Comparison of ENCODE assay signal across 7 mouse cellular contexts in genomic region chr1:52844782-52845665, GRCm38 (mm10). TPM values are rescaled to one million over a fixed set of nuclear protein-coding genes. Genes with fewer than 3 reads are reported as not detected.
A peak's percentile ranks its signal among the peaks of the same experiment; 100 is the strongest.
DNase-seq lines count a peak whose midpoint lies in the region; ATAC-seq lines count a peak whose summit lies in the region.

TSS of gene Hibch (plus strand) at chr1:52844929.

- intact Hi-C loops in gastrocnemius, postnatal 36 days (cut with DNase I): no loop called here
- intact Hi-C loops in left cerebral cortex, postnatal 25 days (cut with DNase I): loop anchor here (1.0 kb wide), 1 partner anchor 28 kb away; the partner anchor contains the start of gene Inpp1

- H3K4me3 ChIP-seq in intestine, embryonic 15.5 days (replicated peaks): peak within 1 kb of the TSS; percentile 60
- peak within 1 kb of the TSS; percentile 66 for H3K4me3 ChIP-seq in midbrain, embryonic 10.5 days

- H3K9me3 ChIP-seq in intestine, embryonic 15.5 days: no peaks in the 10 kb centered on the region
- no peaks in the 10 kb centered on the region for H3K9me3 ChIP-seq in midbrain, embryonic 10.5 days (replicated peaks)

- peak; percentile 100 for ATAC-seq in intestine, embryonic 15.5 days

- peak; percentile 100 for DNase-seq in adrenal gland, adult 2 months
- peak; percentile 95 for DNase-seq in embryo, embryonic 11.5 days (ENCODE audit: low read depth, low spot score)
- DNase-seq in gastrocnemius, postnatal 36 days: peak; percentile 95 to 98
- peak; percentile 94 to 99 for DNase-seq in left cerebral cortex, postnatal 25 days (ENCODE audit: low spot score in 2 of 2)
- DNase-seq in midbrain, embryonic 10.5 days (ENCODE audit: low spot score): peak; percentile 99
- DNase-seq in right cerebral cortex, postnatal 4 days: peak; percentile 91

- 2% methylated on average over 45 of the region's 45 CpGs for WGBS in intestine, embryonic 15.5 days
- WGBS in midbrain, embryonic 10.5 days: 4% methylated on average over 45 of the region's 45 CpGs

- no peaks in the 10 kb centered on the region for H3K36me3 ChIP-seq in intestine, embryonic 15.5 days
- no peaks in the 10 kb centered on the region for H3K36me3 ChIP-seq in midbrain, embryonic 10.5 days

- peak within 1 kb of the TSS; percentile 63; the same call in 1 of the 2 replicates for H3K27ac ChIP-seq in intestine, embryonic 15.5 days
- H3K27ac ChIP-seq in midbrain, embryonic 10.5 days (replicated peaks): peak within 1 kb of the TSS; percentile 88

- no peaks in the 10 kb centered on the region for H3K27me3 ChIP-seq in intestine, embryonic 15.5 days (replicated peaks)
- no peaks in the 10 kb centered on the region for H3K27me3 ChIP-seq in midbrain, embryonic 10.5 days (ENCODE audit: low read depth, poor library complexity, severe bottlenecking)

- H3K4me2 ChIP-seq in intestine, embryonic 15.5 days (replicated peaks): peak within 1 kb of the TSS; percentile 69

- H3K9ac ChIP-seq in intestine, embryonic 15.5 days: peak within 1 kb of the TSS; percentile 73

- H3K4me1 ChIP-seq in intestine, embryonic 15.5 days (replicated peaks): 0 out of 2 replicates have a peak, but pooled peaks cover 5% of the 10 kb centered on the region
- H3K4me1 ChIP-seq in midbrain, embryonic 10.5 days: peaks cover 13% of the 10 kb centered on the region

RNA-seq across cellular contexts. Expression of gene Hibch, which starts in this region (rescaled TPM):
- total RNA-seq in adrenal gland, adult 2 months (2021): 10 to 100 TPM; 62.0 to 95.2 TPM
- polyA plus RNA-seq in adrenal gland, adult 2 months (2012; rRNA removed): 37.3 and 50.8 TPM in 2 replicates
- 10 to 100 TPM; 35.7 to 37.3 TPM for total RNA-seq in gastrocnemius, postnatal 36 days (2021)
- polyA plus RNA-seq in intestine, embryonic 15.5 days (2015; fragmentation: Nextera tagmentation; extraction: Ambion mirVana): 20.8 and 25.1 TPM in 2 replicates
- 10 to 100 TPM; 13.1 to 15.2 TPM for total RNA-seq in left cerebral cortex, postnatal 25 days (2021)
- 23.2 and 26.7 TPM in 2 replicates for polyA plus RNA-seq in midbrain, embryonic 10.5 days (2016; fragmentation: Nextera tagmentation; extraction: Ambion mirVana)

Comparison
In these comparisons a context has a peak if more than half of its experiments do, and no peak if none do; other contexts are left out.
1. Peak in every context shown above with its lines: DNase-seq, ATAC-seq, H3K4me3 ChIP-seq and H3K27ac ChIP-seq.